Mouse (Mus musculus) layer of hippocampus, adult 2 months (tissue): ENCODE results near the gene Phb. TPM values are rescaled to one million over a fixed set of nuclear protein-coding genes. Genes with fewer than 3 reads are reported as not detected.

ENCODE experiments used
- DNase-seq, 2 experiments: peaks; one replicate each; pipeline ENCODE4 v3.0.0; 2022; ENCODE audit warnings: low spot score in 2 of 2
- H3K27ac ChIP-seq: fragments of 200-600 bp; 2 replicates; pipeline ENCODE4 v1.8.1; 2022
- H3K4me3 ChIP-seq: fragments of 200-600 bp; 2 replicates; pipeline ENCODE4 v1.8.1; 2022; ENCODE audit warnings: mild to moderate bottlenecking
- CTCF ChIP-seq: fragments of 200-600 bp; conservative IDR thresholded peaks from 2 replicates; pipeline ENCODE4 v1.8.1; 2022; ENCODE audit warnings: antibody characterized with exemption, mild to moderate bottlenecking, moderate library complexity
- total RNA-seq, 2 experiments: library from RNA; stranded (reverse); gene quantifications; 2 replicates each; pipeline ENCODE4 v1.2.3; 2021

Phb gene
- total RNA-seq, 2 experiments from 2014 or later: 96.3 to 97.5 TPM

GRCm38 (mm10) chr11:95677925-95678701 is 11.4 kb downstream of the Phb start:
- no peak for DNase-seq
- H3K27ac ChIP-seq: no peak overlapping the region
- no peak overlapping the region for H3K4me3 ChIP-seq
- TF ChIP-seq CTCF: no peak

GRCm38 (mm10) chr11:95681995-95682601 is 15.3 kb downstream of the Phb start:
- Histone ChIP-seq H3K4me3 (no peak overlapping the region), H3K27ac (no peak overlapping the region)
- no peak for DNase-seq
- no peak for TF ChIP-seq CTCF

- Histone ChIP-seq H3K4me3 (no peak overlapping the region), H3K27ac (no peak overlapping the region)
- no peak for TF ChIP-seq CTCF
- DNase-seq: no peak
These were observed 16.2 kb downstream of the Phb start for GRCm38 (mm10) chr11:95682946-95683345.

GRCm38 (mm10) chr11:95686031-95686430 is 19.3 kb downstream of the Phb start:
- no peak overlapping the region for H3K4me3 ChIP-seq
- no peak overlapping the region for H3K27ac ChIP-seq
- peak; percentile 72 to 83 for DNase-seq
- peak; percentile 98 for TF ChIP-seq CTCF

- no peak overlapping the region for H3K4me3 ChIP-seq
- no peak for DNase-seq
- no peak overlapping the region for H3K27ac ChIP-seq
- peak; percentile 45 for TF ChIP-seq CTCF
These were observed 20.4 kb downstream of the Phb start for GRCm38 (mm10) chr11:95687084-95687656.

GRCm38 (mm10) chr11:95688515-95688914 is 21.8 kb downstream of the Phb start:
- DNase-seq: no peak
- TF ChIP-seq CTCF: no peak
- Histone ChIP-seq H3K4me3 (no peak overlapping the region), H3K27ac (peak overlapping the region; percentile 57; the same call in 1 of the 2 replicates)

- H3K27ac ChIP-seq: peak overlapping the region; percentile 57; the same call in 1 of the 2 replicates
- H3K4me3 ChIP-seq: no peak overlapping the region
- DNase-seq: no peak
- TF ChIP-seq CTCF: no peak
These were observed 22.2 kb downstream of the Phb start for GRCm38 (mm10) chr11:95688981-95689380.

GRCm38 (mm10) chr11:95689544-95689943 is 22.8 kb downstream of the Phb start:
- no peak for TF ChIP-seq CTCF
- no peak for DNase-seq
- Histone ChIP-seq H3K27ac (peak overlapping the region; percentile 57; the same call in 1 of the 2 replicates), H3K4me3 (no peak overlapping the region)

- TF ChIP-seq CTCF: no peak
- Histone ChIP-seq H3K4me3 (no peak overlapping the region), H3K27ac (no peak overlapping the region)
- no peak for DNase-seq
These were observed 31.8 kb downstream of the Phb start for GRCm38 (mm10) chr11:95698541-95698940.

GRCm38 (mm10) chr11:95700778-95701739 is 34.3 kb downstream of the Phb start:
- H3K4me3 ChIP-seq: no peak overlapping the region
- no peak overlapping the region for H3K27ac ChIP-seq
- no peak for DNase-seq
- TF ChIP-seq CTCF: no peak

GRCm38 (mm10) chr11:95704032-95704969 is 37.5 kb downstream of the Phb start:
- H3K4me3 ChIP-seq: no peak overlapping the region
- no peak for TF ChIP-seq CTCF
- no peak overlapping the region for H3K27ac ChIP-seq
- no peak for DNase-seq

- no peak for TF ChIP-seq CTCF
- H3K27ac ChIP-seq: no peak overlapping the region
- DNase-seq: peak; percentile 12 to 21
- H3K4me3 ChIP-seq: no peak overlapping the region
These were observed 38.2 kb downstream of the Phb start for GRCm38 (mm10) chr11:95704970-95705330.
